Mouse (Mus musculus) neutrophil, adult 5-6 weeks (primary cell): ENCODE results near the gene Krt80. TPM values are rescaled to one million over a fixed set of nuclear protein-coding genes. Genes with fewer than 3 reads are reported as not detected.

ENCODE experiments used
- ATAC-seq: fragments of 151-379, 151-347 bp; 2 replicates; pipeline ENCODE4 v1.8.0; 2017; ENCODE audit warnings: mild to moderate bottlenecking, moderate TSS enrichment; ENCODE audit not compliant: insufficient number of reproducible peaks, poor library complexity, low FRiP score, severe bottlenecking; ENCODE audit errors: extremely low read depth
- total RNA-seq: library from RNA; stranded (forward); fragments of 200-1000 nt; gene quantifications from 2 replicates; pipeline ENCODE4 v1.2.3, GENCODE M21; 2017

The Krt80 gene
- total RNA-seq, 1 experiment from 2014 or later: 34.7 TPM

DNA sequence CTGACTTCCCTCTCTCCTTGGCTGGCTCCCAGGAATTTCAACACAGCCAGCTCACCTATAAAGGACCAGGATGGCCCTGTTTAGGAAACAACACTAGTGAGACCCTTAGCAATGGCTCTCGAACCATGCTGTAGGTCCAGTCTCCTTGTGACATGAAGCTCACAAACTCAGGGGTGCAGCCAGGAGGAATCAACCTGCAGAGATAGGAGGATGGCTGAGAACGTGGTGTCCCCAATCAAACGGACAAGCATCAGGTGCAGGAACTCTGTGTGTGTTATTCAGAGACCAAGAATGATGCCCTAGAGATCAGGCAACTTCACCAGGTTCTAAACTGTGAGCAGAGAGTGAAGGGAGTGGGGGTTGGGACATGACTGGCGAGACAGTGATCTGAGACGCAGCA lies 47.9 kb downstream of the Krt80 start:
- no peak for ATAC-seq

GRCm38 (mm10) chr15:101321126-101321525 lies 48.8 kb downstream of the Krt80 start:
- ATAC-seq: no peak

DNA sequence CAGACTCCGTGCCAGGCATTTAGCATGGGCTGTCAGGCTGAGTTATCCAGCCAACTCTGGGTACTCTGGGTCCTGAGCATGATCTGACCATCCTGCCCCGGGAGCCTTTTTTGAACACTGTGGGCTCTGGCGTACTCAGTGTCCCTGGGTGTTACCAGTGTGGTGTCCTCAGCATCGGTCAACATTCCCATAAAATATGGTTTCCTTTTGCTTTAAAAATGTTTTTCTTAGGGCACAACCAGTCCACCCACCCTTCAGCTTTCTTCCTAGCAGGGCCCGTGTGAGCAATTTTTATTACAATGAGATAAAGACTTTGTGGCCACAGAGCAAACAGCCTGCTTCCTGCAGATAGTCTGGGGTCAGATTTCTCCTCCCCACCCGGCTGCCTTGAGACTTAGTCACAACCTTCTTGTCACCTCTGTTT lies 49.3 kb downstream of the Krt80 start:
- ATAC-seq: no peak

DNA sequence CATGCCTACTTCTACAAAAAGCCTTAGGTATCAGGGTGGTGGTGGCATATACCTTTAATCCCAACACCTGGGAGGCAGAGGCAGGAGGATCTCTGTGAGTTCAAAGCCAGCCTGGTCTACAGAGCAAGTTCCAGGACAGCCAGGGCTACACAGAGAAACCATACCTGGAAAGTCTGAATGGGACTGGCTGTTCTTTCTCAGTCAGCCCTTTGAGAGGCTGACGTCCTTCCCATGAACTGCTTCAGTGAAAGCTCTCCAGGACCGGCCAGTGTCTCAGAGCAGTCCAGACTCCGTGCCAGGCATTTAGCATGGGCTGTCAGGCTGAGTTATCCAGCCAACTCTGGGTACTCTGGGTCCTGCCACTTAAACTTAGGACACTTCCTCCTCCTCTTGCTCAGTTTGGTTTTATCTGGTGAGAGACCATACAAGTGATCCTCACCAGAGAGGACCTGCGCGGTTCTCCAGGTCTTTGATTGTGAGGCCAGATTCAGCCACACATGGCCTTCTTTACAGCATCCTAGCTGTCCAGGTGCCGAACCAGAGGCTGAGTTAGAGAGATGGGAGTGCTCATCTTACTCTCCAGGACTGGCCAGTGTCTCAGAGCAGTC lies 49.8 kb downstream of the Krt80 start:
- no peak for ATAC-seq

DNA sequence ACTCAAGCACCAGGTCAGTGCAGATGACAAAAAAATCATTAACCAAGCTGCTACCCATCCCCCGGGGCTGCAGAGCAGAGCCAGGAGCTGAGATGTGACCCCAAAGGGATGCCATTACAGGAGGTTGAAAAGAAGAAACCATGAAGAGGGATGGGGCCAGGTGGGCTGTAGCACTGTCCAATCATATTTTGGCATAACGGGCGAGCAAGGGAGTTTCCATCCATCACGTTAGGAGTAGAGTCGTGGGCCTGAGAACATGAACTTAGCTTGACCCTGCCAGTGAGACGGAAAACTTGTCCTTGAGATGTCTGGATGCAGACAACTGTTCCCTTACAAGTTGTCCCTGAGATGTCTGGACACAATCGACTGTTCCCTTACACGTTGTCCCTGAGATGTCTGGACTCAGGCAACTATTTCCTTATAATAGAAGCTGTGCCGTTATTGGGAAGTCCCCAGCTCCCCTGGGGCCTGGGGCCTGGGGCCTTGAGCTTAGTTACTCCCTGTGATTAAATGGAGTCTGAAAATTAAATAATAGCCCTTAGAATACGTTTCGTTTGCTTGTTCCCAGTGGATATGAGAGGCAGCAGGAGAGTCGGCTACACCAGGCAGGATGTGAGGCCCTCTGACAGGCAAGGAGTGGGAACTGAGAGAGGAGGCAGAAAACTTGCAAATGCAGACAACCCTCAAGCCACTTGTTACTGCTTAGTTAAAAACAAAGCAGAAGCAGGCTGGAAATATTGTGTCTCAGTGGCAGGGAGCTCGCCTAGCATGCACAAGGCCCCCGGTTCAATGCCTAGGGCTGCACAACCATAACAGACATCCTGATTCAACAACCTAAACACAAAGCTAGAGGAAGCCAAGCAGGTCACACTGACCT lies 50.8 kb downstream of the Krt80 start:
- peak; percentile 7; the same call in 1 of the 2 replicates for ATAC-seq

GRCm38 (mm10) chr15:101317814-101318500 lies 52.0 kb downstream of the Krt80 start:
- ATAC-seq: no peak

DNA sequence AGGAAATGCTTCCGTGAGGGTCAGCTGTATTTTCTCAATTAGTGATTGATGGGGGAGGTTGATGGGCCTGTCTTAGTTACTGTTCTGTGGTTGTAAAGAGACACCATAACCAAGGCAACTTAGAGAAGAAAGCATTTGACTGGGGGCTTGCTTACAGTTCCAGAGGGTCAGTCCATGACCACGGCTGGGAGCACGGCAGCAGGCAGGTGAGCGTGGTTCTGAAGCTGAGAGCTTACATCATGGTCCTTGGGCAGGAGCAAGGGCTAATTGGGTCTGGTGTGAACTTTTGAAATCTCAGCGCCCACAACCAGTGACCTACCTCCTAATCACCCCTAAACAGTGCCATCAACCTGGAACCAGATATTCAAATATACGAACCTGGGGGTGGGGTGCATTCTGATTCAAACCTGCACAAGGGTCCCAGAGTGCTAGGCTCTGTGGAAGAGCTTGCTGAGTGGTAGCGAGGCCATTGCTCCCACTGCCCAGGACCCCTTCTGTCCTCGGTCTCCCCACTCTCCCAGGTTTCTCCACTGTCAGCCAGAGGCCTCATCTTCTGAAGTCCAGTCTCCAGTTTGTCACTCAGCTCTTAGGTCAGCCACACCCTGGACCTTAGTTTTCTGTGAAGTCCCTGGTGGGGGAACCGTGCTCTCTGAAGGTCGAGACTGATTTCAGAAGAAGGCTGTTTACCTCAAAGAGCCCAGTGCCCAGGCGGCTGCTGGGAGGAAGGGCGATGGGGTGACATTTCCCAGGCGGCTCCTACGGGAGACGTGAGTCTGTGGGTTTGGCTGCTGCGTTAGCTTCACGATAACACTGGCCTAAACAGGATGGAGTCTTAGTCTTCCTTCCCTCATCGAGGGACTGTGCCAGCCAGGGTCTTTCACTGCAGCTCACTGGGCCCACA lies 52.8 kb downstream of the Krt80 start:
- no peak for ATAC-seq

DNA sequence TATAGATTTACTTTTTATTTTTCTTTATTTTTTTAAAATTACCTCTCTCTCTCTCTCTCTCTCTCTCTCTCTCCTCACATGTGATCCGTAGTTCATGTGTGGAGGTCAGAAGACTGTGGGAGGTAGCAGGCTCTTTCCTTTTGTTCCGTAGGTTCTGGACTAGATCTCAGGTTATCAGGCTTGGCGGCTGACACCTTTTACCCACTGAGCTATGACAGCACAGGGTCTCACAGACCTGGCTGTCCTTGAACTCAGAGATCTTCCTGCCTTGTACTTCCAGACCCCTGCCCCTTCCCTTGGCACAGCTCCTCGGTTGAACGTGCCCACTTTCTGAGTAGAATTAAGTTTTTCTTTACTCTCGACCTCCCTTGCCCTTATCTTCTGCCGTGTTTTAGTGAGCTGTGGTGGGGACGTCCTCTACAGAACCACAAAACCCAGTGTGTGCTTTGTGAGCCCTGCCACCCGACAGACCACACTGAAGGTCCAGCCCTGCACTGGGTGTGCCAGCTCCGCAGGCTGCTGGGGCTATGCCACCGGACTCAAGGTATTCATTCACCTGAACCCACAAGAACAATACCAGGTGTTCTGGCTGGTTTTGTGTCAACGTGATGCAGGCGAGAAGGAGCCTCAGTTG lies 53.6 kb downstream of the Krt80 start:
- ATAC-seq: no peak

DNA sequence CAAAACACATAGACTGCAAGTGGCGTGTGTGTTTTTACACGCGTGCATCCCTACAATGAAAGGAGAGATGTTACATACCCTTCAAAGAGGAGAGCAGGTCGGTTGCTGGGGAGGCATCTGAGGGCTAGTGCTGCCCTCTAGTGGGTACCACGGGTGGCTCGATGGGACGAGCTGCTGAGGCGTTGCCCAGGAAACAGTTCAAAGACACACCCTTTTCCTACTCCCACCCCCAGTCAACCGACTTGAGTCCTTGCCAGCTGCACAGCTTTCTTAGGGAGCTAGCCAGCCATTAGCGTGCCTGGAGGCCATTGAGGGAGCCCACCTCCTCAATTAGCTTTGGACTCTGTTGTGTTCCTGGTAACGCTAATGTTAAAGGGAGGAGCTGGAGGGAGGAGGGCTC lies 54.1 kb downstream of the Krt80 start:
- peak; percentile 85 for ATAC-seq

GRCm38 (mm10) chr15:101315378-101315777 lies 54.6 kb downstream of the Krt80 start:
- no peak for ATAC-seq

DNA sequence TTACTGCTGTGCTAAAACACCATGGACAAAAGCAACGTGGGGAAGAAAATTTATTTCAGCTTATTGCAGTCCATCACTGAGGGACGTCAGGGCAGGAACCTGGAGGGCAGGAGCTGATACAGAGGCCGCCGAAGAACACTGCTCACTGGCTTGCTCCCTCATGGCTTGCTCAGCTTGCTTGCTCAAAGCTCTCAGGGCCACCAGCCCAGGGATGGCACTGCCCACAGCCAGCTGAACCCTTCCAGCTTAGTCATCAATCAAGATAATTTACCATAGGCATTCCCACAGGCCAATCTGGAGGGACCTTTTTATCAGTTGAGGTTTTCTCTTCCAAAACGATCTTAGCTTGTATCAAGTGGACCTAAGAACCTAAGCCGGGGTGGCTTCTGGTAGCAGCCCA lies 58.0 kb downstream of the Krt80 start:
- no peak for ATAC-seq

- ATAC-seq: no peak
Measured at GRCm38 (mm10) chr15:101311087-101311770, 58.7 kb downstream of the Krt80 start.

GRCm38 (mm10) chr15:101309493-101309892 lies 60.5 kb downstream of the Krt80 start:
- no peak for ATAC-seq

DNA sequence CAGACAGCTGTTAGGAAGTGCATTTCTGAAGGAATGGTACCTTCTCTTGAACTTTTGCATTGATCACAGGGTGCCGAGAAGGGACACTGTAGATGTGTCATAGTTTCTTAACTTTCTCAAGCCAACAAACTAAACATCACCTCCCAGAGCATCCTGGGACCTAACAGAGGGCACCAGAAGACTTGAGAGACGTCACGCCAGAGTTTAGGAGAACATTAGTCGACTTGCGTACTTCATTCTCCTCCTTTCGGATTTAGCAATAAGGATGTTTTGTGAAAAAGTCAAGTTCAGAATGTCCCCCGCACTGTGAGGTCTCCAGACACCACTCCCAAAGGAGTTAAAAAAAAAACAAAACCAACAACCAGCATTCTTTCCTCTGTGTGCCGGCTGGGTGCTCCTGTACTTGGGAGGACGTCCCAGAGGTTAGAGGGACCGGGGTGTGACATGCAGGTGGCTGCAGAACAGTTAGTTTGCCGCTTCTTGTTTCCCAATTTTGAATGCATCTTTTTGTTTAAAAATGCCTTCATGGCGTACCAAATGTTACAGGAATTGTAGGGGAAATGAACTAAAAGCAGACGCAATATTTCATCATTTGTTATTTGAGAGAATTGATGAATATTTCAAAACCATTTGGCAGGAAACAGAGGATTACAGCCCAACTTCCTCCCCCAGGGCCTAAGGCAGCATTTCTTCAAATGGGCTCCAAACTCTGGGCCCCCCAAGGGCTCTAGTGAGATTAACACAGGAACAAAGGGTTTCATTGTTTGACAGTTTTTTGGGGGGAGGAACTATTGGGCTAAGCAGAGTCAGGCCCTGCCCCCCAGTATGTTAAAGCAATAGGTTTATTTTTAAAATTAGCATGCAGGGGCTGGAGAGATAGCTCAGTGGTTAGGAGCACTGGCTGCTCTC lies 61.3 kb downstream of the Krt80 start:
- no peak for ATAC-seq

DNA sequence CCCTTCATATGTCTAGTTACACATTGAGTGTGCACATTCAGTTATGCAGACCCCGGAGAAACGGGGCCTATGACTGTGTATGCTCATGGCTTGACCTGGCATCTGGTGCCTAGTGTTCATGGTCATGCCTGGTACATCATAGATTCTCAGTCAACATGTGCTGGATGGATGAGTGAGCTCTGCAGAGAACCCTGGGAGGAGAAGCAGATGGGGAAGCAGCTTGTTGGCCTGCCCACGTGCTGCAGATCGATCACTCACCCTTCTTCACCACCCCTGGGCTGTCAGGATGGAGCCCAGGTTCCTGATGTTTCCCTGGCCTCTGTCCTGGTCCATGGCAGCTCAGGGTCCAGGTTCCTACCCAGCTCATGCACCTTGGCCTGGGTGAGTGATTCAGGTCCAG lies 63.5 kb downstream of the Krt80 start:
- no peak for ATAC-seq

DNA sequence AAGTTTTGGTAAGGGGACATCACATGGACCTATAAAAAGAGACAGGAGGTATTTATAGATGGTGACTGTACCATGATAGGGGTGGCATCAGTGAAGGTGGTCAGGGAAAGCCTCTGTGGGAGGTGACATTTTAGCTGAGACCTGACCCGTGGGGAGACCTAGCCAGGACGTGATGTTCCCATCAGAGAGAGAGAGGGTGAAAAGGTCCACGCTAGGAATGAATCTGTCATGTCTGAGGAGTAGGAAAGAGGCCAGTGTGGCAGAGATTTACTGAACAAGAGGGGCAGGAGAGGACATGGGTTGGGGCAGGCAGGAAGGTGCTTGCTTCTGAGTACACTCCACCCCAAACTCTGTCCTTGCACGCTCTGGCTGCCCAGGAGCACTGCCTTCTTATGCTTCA lies 66.1 kb downstream of the Krt80 start:
- no peak for ATAC-seq

GRCm38 (mm10) chr15:101302201-101302600 lies 67.8 kb downstream of the Krt80 start:
- ATAC-seq: no peak
